Mouse (Mus musculus) stomach, embryonic 16.5 days (tissue): ENCODE results near the gene Arhgap21. TPM values are rescaled to one million over a fixed set of nuclear protein-coding genes. Genes with fewer than 3 reads are reported as not detected.

Experiments used
- ATAC-seq: fragments of 200-750 bp; cut with Nextera tagmentation; 2 replicates; pipeline ENCODE4 v1.8.0; 2017; ENCODE audit warnings: moderate number of reproducible peaks, moderate TSS enrichment; ENCODE audit not compliant: insufficient read depth, low FRiP score
- H3K27ac ChIP-seq: fragments of 300-500 bp; sonication (generic); 2 replicates; pipeline ENCODE4 v1.5.1; 2014; ENCODE audit warnings: low read length
- H3K27me3 ChIP-seq: fragments of 300-500 bp; sonication (generic); 2 replicates; pipeline ENCODE4 v1.6.1; 2014; ENCODE audit warnings: low read length, control low read depth, mixed read lengths; ENCODE audit not compliant: control insufficient read depth, insufficient read depth
- H3K36me3 ChIP-seq: fragments of 300-500 bp; sonication (generic); 2 replicates; pipeline ENCODE4 v1.6.1; 2014; ENCODE audit warnings: low read length; ENCODE audit not compliant: control insufficient read depth, insufficient read depth
- H3K4me1 ChIP-seq: fragments of 300-500 bp; sonication (generic); 2 replicates; pipeline ENCODE4 v1.6.1; 2014; ENCODE audit warnings: low read length, control low read depth, mixed read lengths; ENCODE audit not compliant: control insufficient read depth, insufficient read depth
- H3K4me2 ChIP-seq: fragments of 300-500 bp; sonication (generic); 2 replicates; pipeline ENCODE4 v1.6.1; 2014; ENCODE audit warnings: low read depth, low read length, mixed read lengths
- H3K4me3 ChIP-seq: fragments of 300-500 bp; sonication (generic); replicated peaks from 2 replicates; pipeline ENCODE4 v1.5.1; 2014; ENCODE audit warnings: mild to moderate bottlenecking, low read length
- H3K9ac ChIP-seq: fragments of 300-500 bp; sonication (generic); 2 replicates; pipeline ENCODE4 v1.6.1; 2014; ENCODE audit warnings: low read length
- H3K9me3 ChIP-seq: fragments of 300-500 bp; sonication (generic); replicated peaks from 2 replicates; pipeline ENCODE4 v1.6.1; 2016; ENCODE audit warnings: low read length, control low read depth; ENCODE audit not compliant: control insufficient read depth
- WGBS: fragments of 180-500 bp; shearing (Covaris S2); extraction: QIAGEN DNeasy Blood & Tissue Kit; methylation state at CpG from one replicate; pipeline ENCODE4 v1.1.7; 2014; 5-methylcytosine and 5-hydroxymethylcytosine counted together
- polyA plus RNA-seq: library from polyadenylated mRNA; unstranded; fragments of >200 nt; fragmentation: Nextera tagmentation; extraction: Ambion mirVana; gene quantifications from 2 replicates; pipeline ENCODE4 v1.2.1, GENCODE M21; 2015

Arhgap21 gene
- polyA plus RNA-seq, 1 experiment from 2014 or later, result 9.3 TPM

GRCm38 (mm10) chr2:20949168-20949567 lies 19.5 kb downstream of the Arhgap21 start:
- no peaks in the 10 kb centered on the region for H3K27me3 ChIP-seq
- H3K4me3 ChIP-seq, result no peak overlapping the region
- H3K4me1 ChIP-seq, result no peaks in the 10 kb centered on the region
- H3K9me3 ChIP-seq, result no peaks in the 10 kb centered on the region
- WGBS, result 75% methylated on average over 3 of the region's 3 CpGs
- no peak overlapping the region for H3K9ac ChIP-seq
- no peak overlapping the region for H3K4me2 ChIP-seq
- no peak for ATAC-seq
- H3K36me3 ChIP-seq, result no peaks in the 10 kb centered on the region
- H3K27ac ChIP-seq, result no peak overlapping the region

DNA sequence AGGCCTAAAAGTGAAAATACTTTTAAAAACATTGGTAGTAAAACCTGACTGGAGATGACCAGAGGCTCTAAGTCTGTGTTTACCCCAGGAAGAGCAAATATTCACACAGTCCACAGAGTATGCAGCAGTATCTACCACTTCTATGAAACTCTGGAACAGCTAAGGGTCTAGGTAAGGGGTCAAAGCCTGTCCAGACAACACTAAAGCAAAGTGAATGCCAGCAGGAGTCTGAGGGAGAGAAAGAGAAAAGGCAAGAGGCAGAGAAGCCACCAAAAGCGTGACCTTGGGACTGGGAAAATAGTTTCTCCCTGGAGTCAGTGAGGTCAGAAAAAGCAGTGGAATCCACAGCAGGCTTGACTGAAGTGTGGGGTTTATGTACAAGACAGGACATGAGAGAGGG lies 21.6 kb downstream of the Arhgap21 start:
- no peak for ATAC-seq
- WGBS, result 48% methylated on average over 1 of the region's 1 CpGs

DNA sequence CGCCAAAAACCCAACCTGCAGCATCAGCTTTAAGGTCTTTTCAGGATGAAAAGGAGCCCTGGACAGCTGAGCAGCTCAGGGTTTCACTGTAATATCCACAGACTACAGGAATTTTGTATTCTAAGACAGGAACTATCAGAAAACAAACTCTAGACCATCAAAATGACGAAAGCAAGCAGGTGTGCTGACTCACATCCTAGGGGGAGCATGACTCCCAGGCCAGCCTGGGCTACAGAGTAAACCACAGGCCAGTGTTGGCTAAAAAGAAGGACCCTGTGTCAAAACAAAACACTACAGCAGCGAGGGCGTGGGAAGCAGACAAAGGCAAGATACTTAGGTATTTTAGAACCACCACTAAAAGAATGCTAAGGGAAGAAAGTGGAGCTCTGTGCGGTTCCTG lies 23.1 kb downstream of the Arhgap21 start:
- no peak for ATAC-seq
- peaks cover 14% of the 10 kb centered on the region for H3K4me1 ChIP-seq

More for the DNA sequence above, 21.6 kb downstream of the Arhgap21 start:
- H3K27me3 ChIP-seq, result no peaks in the 10 kb centered on the region
- H3K4me1 ChIP-seq, result peaks cover 7% of the 10 kb centered on the region
- H3K36me3 ChIP-seq, result no peaks in the 10 kb centered on the region
- no peak overlapping the region for H3K27ac ChIP-seq
- no peaks in the 10 kb centered on the region for H3K9me3 ChIP-seq
- H3K4me2 ChIP-seq, result no peak overlapping the region
- no peak overlapping the region for H3K4me3 ChIP-seq
- H3K9ac ChIP-seq, result no peak overlapping the region

DNA sequence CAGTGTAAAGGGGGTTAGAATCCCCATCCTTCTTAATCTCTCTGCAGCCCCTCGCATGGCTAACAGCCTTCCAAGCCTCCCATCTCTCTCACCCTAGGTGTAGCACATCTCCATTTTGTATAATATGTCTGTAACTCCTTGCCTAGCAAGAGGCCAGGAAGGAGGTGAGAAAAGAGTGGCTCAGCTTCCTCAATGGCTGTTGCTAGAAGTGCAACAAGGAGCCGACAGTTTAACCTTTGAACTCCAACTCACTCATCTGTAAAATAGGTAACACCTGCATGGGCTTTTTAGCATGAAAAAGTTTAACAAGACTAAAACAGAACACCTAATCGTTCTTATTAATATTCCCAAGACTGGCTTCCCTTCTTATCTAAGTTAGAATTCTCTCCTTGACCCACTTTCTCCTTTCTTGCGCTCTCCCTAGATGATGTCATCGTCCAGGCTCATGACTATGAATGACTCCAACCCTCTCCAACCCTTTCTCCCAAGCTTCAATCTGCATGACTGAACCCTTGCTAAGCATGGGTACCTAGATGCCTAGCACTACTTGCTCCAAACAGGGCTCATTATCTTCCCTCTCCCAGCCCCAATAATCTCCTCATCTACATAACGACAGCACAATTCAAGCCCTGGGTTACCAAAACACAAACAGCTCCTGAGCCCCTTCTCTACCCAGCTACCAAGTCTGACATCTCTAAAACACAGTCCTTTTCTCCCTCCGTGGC lies 24.8 kb downstream of the Arhgap21 start:
- Histone ChIP-seq H3K4me3 (no peak overlapping the region), H3K36me3 (no peaks in the 10 kb centered on the region), H3K27ac (no peak overlapping the region), H3K4me1 (peaks cover 21% of the 10 kb centered on the region), H3K4me2 (no peak overlapping the region), H3K9me3 (no peaks in the 10 kb centered on the region), H3K27me3 (no peaks in the 10 kb centered on the region), H3K9ac (no peak overlapping the region)
- ATAC-seq, result no peak
- 50% methylated on average over 7 of the region's 7 CpGs for WGBS

More for the DNA sequence above, 23.1 kb downstream of the Arhgap21 start:
- Histone ChIP-seq H3K27me3 (no peaks in the 10 kb centered on the region), H3K36me3 (no peaks in the 10 kb centered on the region), H3K27ac (no peak overlapping the region), H3K9ac (no peak overlapping the region), H3K4me3 (no peak overlapping the region), H3K4me2 (no peak overlapping the region), H3K9me3 (no peaks in the 10 kb centered on the region)
- WGBS, result 90% methylated on average over 5 of the region's 5 CpGs

DNA sequence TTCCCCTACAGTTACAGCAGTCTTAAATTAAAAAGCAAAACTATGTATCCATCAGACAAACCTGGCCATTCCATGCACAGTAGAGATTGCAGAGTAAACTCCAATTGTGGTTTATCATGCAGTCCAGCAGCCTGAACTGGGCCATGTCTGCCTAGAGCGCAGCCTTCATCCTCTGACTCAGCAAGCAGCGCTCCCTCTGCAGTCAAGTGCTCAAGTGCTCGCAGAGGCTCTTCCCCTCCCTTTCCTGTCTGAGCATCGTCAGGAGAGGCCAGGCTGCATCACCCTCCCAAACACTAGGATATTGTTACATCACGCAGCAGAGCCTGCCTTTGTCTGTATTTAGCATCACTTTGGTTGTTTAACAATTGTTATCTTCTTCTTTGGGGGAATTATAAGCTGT lies 25.5 kb downstream of the Arhgap21 start:
- Histone ChIP-seq H3K27ac (no peak overlapping the region), H3K4me3 (no peak overlapping the region), H3K9ac (no peak overlapping the region), H3K4me2 (no peak overlapping the region), H3K27me3 (no peaks in the 10 kb centered on the region), H3K9me3 (no peaks in the 10 kb centered on the region), H3K4me1 (peaks cover 21% of the 10 kb centered on the region), H3K36me3 (no peaks in the 10 kb centered on the region)
- 17% methylated on average over 5 of the region's 5 CpGs for WGBS
- peak; percentile 52; the same call in 1 of the 2 replicates for ATAC-seq

GRCm38 (mm10) chr2:20942434-20943198 lies 26.1 kb downstream of the Arhgap21 start:
- WGBS, result 32% methylated on average over 10 of the region's 10 CpGs
- H3K9me3 ChIP-seq, result no peaks in the 10 kb centered on the region
- no peak overlapping the region for H3K9ac ChIP-seq
- peak; percentile 59; the same call in 1 of the 2 replicates for ATAC-seq
- H3K4me3 ChIP-seq, result no peak overlapping the region
- H3K27me3 ChIP-seq, result no peaks in the 10 kb centered on the region
- no peak overlapping the region for H3K4me2 ChIP-seq
- no peak overlapping the region for H3K27ac ChIP-seq
- H3K4me1 ChIP-seq, result peaks cover 21% of the 10 kb centered on the region
- H3K36me3 ChIP-seq, result no peaks in the 10 kb centered on the region

- Histone ChIP-seq H3K9me3 (no peaks in the 10 kb centered on the region), H3K4me1 (peaks cover 21% of the 10 kb centered on the region), H3K27me3 (no peaks in the 10 kb centered on the region), H3K4me3 (no peak overlapping the region), H3K4me2 (no peak overlapping the region), H3K9ac (no peak overlapping the region), H3K36me3 (no peaks in the 10 kb centered on the region), H3K27ac (no peak overlapping the region)
- ATAC-seq, result no peak
Measured at GRCm38 (mm10) chr2:20941105-20941504, 27.6 kb downstream of the Arhgap21 start.

- 49% methylated on average over 3 of the region's 3 CpGs for WGBS
- H3K27me3 ChIP-seq, result no peaks in the 10 kb centered on the region
- H3K4me1 ChIP-seq, result peaks cover 21% of the 10 kb centered on the region
- H3K27ac ChIP-seq, result no peak overlapping the region
- ATAC-seq, result no peak
- no peak overlapping the region for H3K4me3 ChIP-seq
- no peak overlapping the region for H3K9ac ChIP-seq
- no peaks in the 10 kb centered on the region for H3K36me3 ChIP-seq
- no peak overlapping the region for H3K4me2 ChIP-seq
- no peaks in the 10 kb centered on the region for H3K9me3 ChIP-seq
Measured at GRCm38 (mm10) chr2:20939367-20939766, 29.3 kb downstream of the Arhgap21 start.

DNA sequence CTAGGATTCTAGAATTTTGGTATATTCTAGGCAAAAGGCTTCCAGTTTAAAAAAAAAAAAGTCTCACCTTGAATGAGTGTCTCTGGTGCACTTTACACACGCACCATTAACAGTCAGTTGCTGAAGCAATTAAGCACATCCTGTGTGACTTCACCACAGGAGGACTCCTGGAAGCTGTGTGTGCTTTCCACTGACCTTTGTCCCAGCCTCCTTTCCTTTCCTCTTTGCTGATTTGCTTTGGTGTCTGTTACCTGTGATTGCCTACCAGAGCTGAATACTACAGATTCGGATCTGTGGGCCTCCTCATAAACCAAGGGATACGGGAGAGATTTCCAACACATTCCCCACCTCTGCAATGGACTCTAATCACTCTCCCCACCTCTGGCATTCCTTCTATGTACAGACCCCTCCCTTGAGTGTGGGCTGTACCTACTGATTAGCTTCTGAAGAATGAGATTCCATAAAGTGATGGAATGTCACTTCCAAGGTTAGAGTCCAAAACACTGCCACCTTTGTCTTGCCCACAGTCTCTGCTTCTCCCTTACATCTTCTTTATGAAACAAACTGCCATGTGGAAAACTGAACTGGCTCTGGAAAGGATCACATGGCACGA lies 32.0 kb downstream of the Arhgap21 start:
- peak; percentile 49; the same call in 1 of the 2 replicates for ATAC-seq
- H3K4me2 ChIP-seq, result no peak overlapping the region
- H3K9ac ChIP-seq, result no peak overlapping the region
- H3K9me3 ChIP-seq, result no peaks in the 10 kb centered on the region
- 53% methylated on average over 4 of the region's 4 CpGs for WGBS
- H3K36me3 ChIP-seq, result no peaks in the 10 kb centered on the region
- peaks cover 11% of the 10 kb centered on the region for H3K4me1 ChIP-seq
- H3K27me3 ChIP-seq, result no peaks in the 10 kb centered on the region
- H3K27ac ChIP-seq, result no peak overlapping the region
- H3K4me3 ChIP-seq, result no peak overlapping the region
